Mouse (Mus musculus) heart, postnatal 0 days (tissue): ENCODE results near the gene Tpp1. TPM values are rescaled to one million over a fixed set of nuclear protein-coding genes. Genes with fewer than 3 reads are reported as not detected.

Experiments
- ATAC-seq: fragments of 200-750 bp; cut with Nextera tagmentation; 2 replicates; pipeline ENCODE4 v1.8.0; 2017; ENCODE audit warnings: low read depth, moderate number of reproducible peaks, moderate library complexity; ENCODE audit not compliant: insufficient read depth
- DNase-seq: peaks from one replicate; pipeline ENCODE4 v3.0.0-alpha.2; 2016; ENCODE audit warnings: low spot score
- H3K27ac ChIP-seq: fragments of 300-500 bp; sonication (generic); 2 replicates; pipeline ENCODE4 v1.5.1; 2014; ENCODE audit warnings: low read depth, mild to moderate bottlenecking
- H3K27me3 ChIP-seq: fragments of 300-500 bp; sonication (generic); 2 replicates; pipeline ENCODE4 v1.6.1; 2014; ENCODE audit warnings: low read length, mixed read lengths; ENCODE audit not compliant: control insufficient read depth, insufficient read depth
- H3K36me3 ChIP-seq: fragments of 300-500 bp; sonication (generic); replicated peaks from 2 replicates; pipeline ENCODE4 v1.6.1; 2014; ENCODE audit warnings: low read length, mixed read lengths; ENCODE audit not compliant: control insufficient read depth, insufficient read depth
- H3K4me1 ChIP-seq: fragments of 300-500 bp; sonication (generic); 2 replicates; pipeline ENCODE4 v1.6.1; 2014; ENCODE audit warnings: antibody characterized with exemption; ENCODE audit not compliant: control insufficient read depth, insufficient read depth
- H3K4me2 ChIP-seq: fragments of 300-500 bp; sonication (generic); 2 replicates; pipeline ENCODE4 v1.6.1; 2014; ENCODE audit warnings: low read depth, mild to moderate bottlenecking, low read length, moderate library complexity
- H3K4me3 ChIP-seq: fragments of 300-500 bp; sonication (generic); 2 replicates; pipeline ENCODE4 v1.5.1; 2014; ENCODE audit warnings: low read depth, low read length
- H3K9ac ChIP-seq: fragments of 300-500 bp; sonication (generic); replicated peaks from 2 replicates; pipeline ENCODE4 v1.6.1; 2014; ENCODE audit warnings: low read depth, low read length, mixed read lengths
- H3K9me3 ChIP-seq: fragments of 300-500 bp; sonication (generic); replicated peaks from 2 replicates; pipeline ENCODE4 v1.6.1; 2016; ENCODE audit warnings: low read length; ENCODE audit not compliant: control insufficient read depth
- CTCF ChIP-seq: IDR thresholded peaks from 2 replicates; pipeline ENCODE4 v1.5.1; 2016; ENCODE audit warnings: antibody characterized with exemption, control low read depth, low read depth
- EP300 ChIP-seq: IDR thresholded peaks from 2 replicates; pipeline ENCODE4 v1.6.1; 2016; ENCODE audit warnings: antibody characterized with exemption, low read depth
- WGBS: fragments of 180-500 bp; shearing (Covaris S2); extraction: QIAGEN DNeasy Blood & Tissue Kit; methylation state at CpG from one replicate; pipeline ENCODE4 v1.1.7; 2014; 5-methylcytosine and 5-hydroxymethylcytosine counted together
- polyA plus RNA-seq: library from polyadenylated mRNA; unstranded; fragments of >200 nt; fragmentation: Nextera tagmentation; extraction: Ambion mirVana; gene quantifications from 2 replicates; pipeline ENCODE4 v1.2.1, GENCODE M21; 2015
- total RNA-seq: library from RNA; depleted of rRNA; stranded (reverse); fragments of >200 nt; gene quantifications from 2 replicates; pipeline ENCODE4 v1.2.3, GENCODE M21; 2014; ENCODE audit warnings: low replicate concordance

Gene Tpp1
- total and polyA plus RNA-seq, 2 experiments from 2014 or later = 61.2 to 99.9 TPM

DNA sequence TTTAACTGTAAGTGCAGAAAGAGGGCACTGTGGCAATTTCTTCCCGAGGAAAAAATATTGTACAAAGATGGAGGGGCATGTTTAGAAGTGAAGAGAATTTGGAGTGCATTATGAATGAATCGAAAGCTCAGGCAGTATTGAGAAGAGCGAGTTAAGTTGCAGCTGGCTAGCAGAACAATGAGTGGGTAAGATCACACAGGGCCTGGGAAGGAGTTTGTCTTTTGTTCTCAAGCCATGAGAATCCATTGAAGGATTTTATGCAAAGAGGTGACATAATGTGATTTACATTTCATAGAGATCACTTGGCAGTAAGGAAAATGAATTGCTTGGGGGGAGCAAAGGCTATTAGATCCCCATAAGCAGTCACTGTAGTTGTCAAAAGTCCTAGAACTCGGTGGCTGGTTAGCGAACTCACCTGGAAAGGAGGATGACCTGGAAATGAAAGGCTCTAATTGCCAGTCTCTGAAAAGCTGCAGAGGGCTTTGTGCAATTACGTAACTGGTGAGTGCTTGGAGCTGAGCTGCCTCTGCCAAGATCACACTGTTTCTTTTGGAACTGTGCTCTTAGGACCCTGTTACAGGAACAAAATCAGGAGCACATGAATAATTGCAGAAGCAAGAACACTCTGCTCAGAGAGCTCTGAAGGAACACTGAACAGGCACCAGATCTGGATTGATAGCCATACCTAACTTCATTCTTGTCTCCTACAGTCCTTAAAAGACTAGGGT, 23.2 kb downstream of the Tpp1 start:
- Histone ChIP-seq H3K9ac (no peak overlapping the region), H3K27me3 (no peaks in the 10 kb centered on the region), H3K36me3 (peaks cover 43% of the 10 kb centered on the region), H3K9me3 (no peaks in the 10 kb centered on the region), H3K27ac (no peak overlapping the region), H3K4me2 (no peak overlapping the region), H3K4me3 (no peak overlapping the region), H3K4me1 (no peaks in the 10 kb centered on the region)
- ATAC-seq (no peak), DNase-seq (no peak)
- 73% methylated on average over 6 of the region's 6 CpGs for WGBS
- TF ChIP-seq CTCF (no peak), EP300 (no peak)

DNA sequence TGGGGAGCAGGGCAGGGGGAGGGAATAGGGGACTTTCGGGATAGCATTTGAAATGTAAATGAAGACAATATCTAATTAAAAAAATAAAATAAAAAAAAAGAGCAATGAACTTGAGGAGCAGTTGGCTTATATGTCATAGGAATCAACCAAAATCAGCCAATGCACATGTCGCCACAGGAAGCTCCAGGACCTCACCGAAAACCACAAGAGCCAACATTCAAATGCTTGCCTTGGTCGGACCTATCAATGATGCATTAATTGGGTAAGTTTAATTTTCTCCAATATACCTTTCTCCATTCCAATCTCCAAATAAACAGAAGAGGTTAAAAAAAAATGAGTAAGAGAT, 25.1 kb downstream of the Tpp1 start:
- no peak for DNase-seq
- Histone ChIP-seq H3K4me2 (no peak overlapping the region), H3K27me3 (no peaks in the 10 kb centered on the region), H3K4me3 (no peak overlapping the region), H3K36me3 (peaks cover 24% of the 10 kb centered on the region), H3K9me3 (no peaks in the 10 kb centered on the region), H3K27ac (no peak overlapping the region), H3K9ac (no peak overlapping the region), H3K4me1 (no peaks in the 10 kb centered on the region)
- TF ChIP-seq CTCF = no peak
- no peak for TF ChIP-seq EP300
- no peak for ATAC-seq
- WGBS = 89% methylated on average over 4 of the region's 4 CpGs

GRCm38 (mm10) chr7:105726144-105726979, 25.7 kb downstream of the Tpp1 start:
- TF ChIP-seq CTCF (peak; percentile 94), EP300 (no peak)
- H3K27ac ChIP-seq = no peak overlapping the region
- H3K27me3 ChIP-seq = no peaks in the 10 kb centered on the region
- peaks cover 18% of the 10 kb centered on the region for H3K36me3 ChIP-seq
- no peak overlapping the region for H3K4me3 ChIP-seq
- H3K4me2 ChIP-seq = no peak overlapping the region
- H3K9ac ChIP-seq = no peak overlapping the region
- no peaks in the 10 kb centered on the region for H3K9me3 ChIP-seq
- 75% methylated on average over 4 of the region's 4 CpGs for WGBS
- DNase-seq (peak; percentile 81), ATAC-seq (peak; percentile 66; the same call in 1 of the 2 replicates)
- no peaks in the 10 kb centered on the region for H3K4me1 ChIP-seq

- no peak overlapping the region for H3K27ac ChIP-seq
- no peaks in the 10 kb centered on the region for H3K27me3 ChIP-seq
- H3K4me1 ChIP-seq = no peaks in the 10 kb centered on the region
- H3K9ac ChIP-seq = no peak overlapping the region
- no peak overlapping the region for H3K4me3 ChIP-seq
- ATAC-seq = no peak
- TF ChIP-seq CTCF (no peak), EP300 (no peak)
- H3K36me3 ChIP-seq = no peaks in the 10 kb centered on the region
- H3K4me2 ChIP-seq = no peak overlapping the region
- DNase-seq = no peak
- no peaks in the 10 kb centered on the region for H3K9me3 ChIP-seq
- WGBS = 51% methylated on average over 2 of the region's 2 CpGs
These were observed 30.1 kb downstream of the Tpp1 start for GRCm38 (mm10) chr7:105721916-105722315.

- Histone ChIP-seq H3K4me1 (no peaks in the 10 kb centered on the region), H3K4me3 (no peak overlapping the region), H3K36me3 (no peaks in the 10 kb centered on the region), H3K9ac (no peak overlapping the region), H3K4me2 (no peak overlapping the region), H3K27ac (no peak overlapping the region), H3K9me3 (no peaks in the 10 kb centered on the region), H3K27me3 (no peaks in the 10 kb centered on the region)
- WGBS = 58% methylated on average over 3 of the region's 3 CpGs
- ATAC-seq (no peak), DNase-seq (no peak)
- TF ChIP-seq EP300 (no peak), CTCF (no peak)
These were observed 36.7 kb downstream of the Tpp1 start for GRCm38 (mm10) chr7:105715366-105715765.
